Mouse (Mus musculus): ENCODE measurements at regions not wholly inside any gene's neighbourhood (a gene's known extent, or its start where the extent isn't known, plus 50 kb on each side); places are given as distances from the start of the nearest gene placed in this dataset.

- TF ChIP-seq EP300 (IDR thresholded peaks at IDR 0.05) (no peak), CTCF (IDR thresholded peaks at IDR 0.05) (no peak)
These were observed 104.4 kb upstream of the Smim23 start for GRCm38 (mm10) chr11:32928837-32929236.

Measured in lung, postnatal 0 days (tissue).